Mouse (Mus musculus) embryo, embryonic 9.5 days (tissue): ENCODE results near the gene Gm10096.
"Not testable (repeated sequence)": the region's sequence is repeated elsewhere in the genome, so short reads cannot be mapped to it uniquely, and the experiment has no call there.

ENCODE experiments used
- DNase-seq: peaks from one replicate; pipeline ENCODE4 v3.0.0-alpha.2; 2017; ENCODE audit errors: extremely low spot score

Gm10096 gene

DNA sequence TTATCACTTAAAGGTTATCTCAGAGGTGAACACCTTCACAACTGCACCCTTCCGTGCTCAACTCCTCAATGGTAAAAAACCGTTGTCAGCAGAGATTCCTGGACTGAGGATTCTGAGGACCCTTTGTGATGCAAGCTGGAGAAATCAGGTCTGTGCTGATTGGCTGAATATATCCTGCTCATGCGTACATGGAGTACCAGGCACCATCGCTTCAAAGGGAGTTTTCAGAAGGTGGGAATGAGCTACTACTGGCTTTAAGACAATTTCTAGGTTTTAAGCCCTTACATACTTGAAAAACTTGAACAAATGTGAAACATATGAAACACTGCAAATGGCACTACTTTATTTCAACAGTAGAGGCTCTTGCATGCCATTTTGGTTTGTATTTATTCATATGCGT, at the start of gene Gm10096:
Gm10096 (minus strand) TSS at position 101 of the 400 bp plus-strand sequence.
- not testable (repeated sequence) for DNase-seq
